Mouse (Mus musculus) myocyte (in vitro differentiated cells): ENCODE measurements around the gene Sp2.

ENCODE experiments used
- CEBPB ChIP-seq: IDR thresholded peaks from 2 replicates; pipeline ENCODE4 v1.6.1; 2011; ENCODE audit warnings: mild to moderate bottlenecking, moderate library complexity; ENCODE audit not compliant: poor library complexity, insufficient read depth, severe bottlenecking
- E2F4 ChIP-seq: IDR thresholded peaks from one replicate; pipeline ENCODE4 v1.6.1; 2011; ENCODE audit warnings: mild to moderate bottlenecking, control low read depth, moderate library complexity; ENCODE audit not compliant: insufficient read depth
- MYOD1 ChIP-seq, 3 experiments: IDR thresholded peaks; one replicate each; pipeline ENCODE4 v1.6.1; 2011; ENCODE audit warnings: control low read depth in 2 of 3, low read depth in 2 of 3, mild to moderate bottlenecking in 2 of 3, moderate library complexity in 1 of 3; ENCODE audit not compliant: insufficient read length in 2 of 3, control insufficient read depth in 1 of 3
- POLR2A ChIP-seq: IDR thresholded peaks from one replicate; pipeline ENCODE4 v1.6.1; 2011; ENCODE audit warnings: low read depth, mild to moderate bottlenecking, control low read depth, moderate library complexity; ENCODE audit not compliant: insufficient read length
- POLR2AphosphoS2 ChIP-seq: IDR thresholded peaks from one replicate; pipeline ENCODE4 v1.6.1; 2011; ENCODE audit warnings: low read depth, control low read depth; ENCODE audit not compliant: insufficient read length
- REST ChIP-seq: IDR thresholded peaks from one replicate; pipeline ENCODE4 v1.6.1; 2011; ENCODE audit warnings: mild to moderate bottlenecking, control low read depth, moderate library complexity; ENCODE audit not compliant: insufficient read depth, insufficient read length
- SRF ChIP-seq: IDR thresholded peaks from one replicate; pipeline ENCODE4 v1.6.1; 2011; ENCODE audit warnings: low read depth; ENCODE audit not compliant: control insufficient read depth, insufficient read length
- USF1 ChIP-seq: IDR thresholded peaks from one replicate; pipeline ENCODE4 v1.6.1; 2011; ENCODE audit warnings: low read depth, mild to moderate bottlenecking, control low read depth, moderate library complexity

GRCm38 (mm10) chr11:96929766-96930331 is 52.9 kb downstream of the Sp2 start:
- TF ChIP-seq POLR2A (no peak), E2F4 (no peak), USF1 (no peak), CEBPB (no peak), REST (no peak), SRF (no peak), POLR2AphosphoS2 (no peak), MYOD1 (IDR thresholded peaks at IDR 0.05; ENCODE audit: control insufficient read depth in 1 of 3, insufficient read length in 2 of 3, low read depth in 2 of 3) (no peak)
